Mouse (Mus musculus) heart, embryonic 13.5 days (tissue): ENCODE data around the gene Tmigd3. TPM values are rescaled to one million over a fixed set of nuclear protein-coding genes. Genes with fewer than 3 reads are reported as not detected.
A peak's percentile ranks its signal among the peaks of the same experiment; 100 is the strongest.
"Not testable (repeated sequence)": the region's sequence is repeated elsewhere in the genome, so short reads cannot be mapped to it uniquely, and the experiment has no call there.

ENCODE experiments used
- ATAC-seq: fragments of 200-750 bp; cut with Nextera tagmentation; 2 replicates; pipeline ENCODE4 v1.8.0; 2017; ENCODE audit warnings: moderate TSS enrichment; ENCODE audit not compliant: insufficient number of reproducible peaks, low FRiP score, low TSS enrichment; ENCODE audit errors: extremely low read depth
- H3K27ac ChIP-seq: fragments of 300-500 bp; sonication (generic); replicated peaks from 2 replicates; pipeline ENCODE4 v1.5.1; 2015; ENCODE audit warnings: moderate library complexity, mild to moderate bottlenecking, inconsistent platforms
- H3K27me3 ChIP-seq: fragments of 300-500 bp; sonication (generic); replicated peaks from 2 replicates; pipeline ENCODE4 v1.6.1; 2015; ENCODE audit warnings: mild to moderate bottlenecking, inconsistent platforms
- H3K36me3 ChIP-seq: fragments of 300-500 bp; sonication (generic); 2 replicates; pipeline ENCODE4 v1.6.1; 2015; ENCODE audit warnings: mild to moderate bottlenecking, inconsistent platforms
- H3K4me1 ChIP-seq: fragments of 300-500 bp; sonication (generic); 2 replicates; pipeline ENCODE4 v1.6.1; 2015; ENCODE audit warnings: inconsistent platforms
- H3K4me2 ChIP-seq: fragments of 300-500 bp; sonication (generic); 2 replicates; pipeline ENCODE4 v1.6.1; 2015; ENCODE audit warnings: inconsistent platforms, mild to moderate bottlenecking, moderate library complexity
- H3K4me3 ChIP-seq: fragments of 300-500 bp; sonication (generic); 2 replicates; pipeline ENCODE4 v1.5.1; 2015; ENCODE audit warnings: moderate library complexity, mild to moderate bottlenecking, inconsistent platforms
- H3K9ac ChIP-seq: fragments of 300-500 bp; sonication (generic); 2 replicates; pipeline ENCODE4 v1.6.1; 2015; ENCODE audit warnings: inconsistent platforms, mild to moderate bottlenecking, moderate library complexity
- H3K9me3 ChIP-seq: fragments of 300-500 bp; sonication (generic); 2 replicates; pipeline ENCODE4 v1.6.1; 2016; ENCODE audit warnings: inconsistent platforms
- WGBS: fragments of 180-500 bp; shearing (Covaris S2); methylation state at CpG from one replicate; pipeline ENCODE4 v1.1.7; 2015; ENCODE audit warnings: mixed read lengths; 5-methylcytosine and 5-hydroxymethylcytosine counted together
- polyA plus RNA-seq: library from polyadenylated mRNA; unstranded; fragments of >200 nt; fragmentation: Nextera tagmentation; extraction: Ambion mirVana; gene quantifications from 2 replicates; pipeline ENCODE4 v1.2.1, GENCODE M21; 2015

The Tmigd3 gene
- polyA plus RNA-seq, 1 experiment from 2014 or later, result 0.56 TPM

DNA sequence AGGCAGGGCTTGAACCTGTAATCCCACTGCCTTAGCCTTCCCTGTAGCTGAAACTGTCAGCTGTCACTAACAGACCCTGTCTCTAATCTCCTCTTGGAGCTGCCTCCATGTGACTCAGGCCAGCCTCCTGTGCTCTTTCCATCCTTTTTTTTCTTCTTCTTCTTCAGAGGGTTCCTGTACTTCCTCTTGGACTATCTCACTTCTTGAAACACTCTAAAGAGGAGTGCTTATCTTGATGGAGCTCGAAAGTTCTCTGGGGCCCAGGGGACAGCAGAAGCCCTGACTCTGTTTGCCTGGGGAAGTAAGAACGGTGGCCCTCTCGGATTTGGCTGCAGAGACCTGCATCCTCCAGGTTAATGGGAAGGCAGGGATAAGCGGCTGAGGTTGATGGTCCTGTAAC is 33.5 kb downstream of the Tmigd3 start:
- no peak overlapping the region for H3K4me2 ChIP-seq
- peaks cover 33% of the 10 kb centered on the region for H3K27me3 ChIP-seq
- H3K4me1 ChIP-seq, result peaks cover 15% of the 10 kb centered on the region
- H3K27ac ChIP-seq, result no peak overlapping the region
- no peaks in the 10 kb centered on the region for H3K36me3 ChIP-seq
- H3K9ac ChIP-seq, result no peak overlapping the region
- WGBS, result 40% methylated on average over 4 of the region's 4 CpGs
- no peaks in the 10 kb centered on the region for H3K9me3 ChIP-seq
- H3K4me3 ChIP-seq, result no peak overlapping the region
- ATAC-seq, result no peak

DNA sequence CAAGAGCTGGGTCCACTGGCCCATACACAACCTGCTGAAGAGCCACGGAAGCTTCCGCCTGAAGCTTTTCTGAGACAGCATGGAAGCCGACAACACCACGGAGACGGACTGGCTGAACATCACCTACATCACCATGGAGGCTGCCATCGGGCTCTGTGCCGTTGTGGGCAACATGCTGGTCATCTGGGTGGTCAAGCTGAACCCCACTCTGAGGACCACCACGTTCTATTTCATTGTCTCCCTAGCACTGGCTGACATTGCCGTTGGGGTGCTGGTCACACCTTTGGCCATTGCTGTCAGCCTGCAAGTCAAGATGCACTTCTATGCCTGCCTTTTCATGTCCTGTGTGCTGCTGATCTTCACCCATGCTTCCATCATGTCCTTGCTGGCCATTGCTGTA is 34.0 kb downstream of the Tmigd3 start:
- ATAC-seq, result no peak
- H3K27me3 ChIP-seq, result peaks cover 33% of the 10 kb centered on the region
- H3K36me3 ChIP-seq, result no peaks in the 10 kb centered on the region

DNA sequence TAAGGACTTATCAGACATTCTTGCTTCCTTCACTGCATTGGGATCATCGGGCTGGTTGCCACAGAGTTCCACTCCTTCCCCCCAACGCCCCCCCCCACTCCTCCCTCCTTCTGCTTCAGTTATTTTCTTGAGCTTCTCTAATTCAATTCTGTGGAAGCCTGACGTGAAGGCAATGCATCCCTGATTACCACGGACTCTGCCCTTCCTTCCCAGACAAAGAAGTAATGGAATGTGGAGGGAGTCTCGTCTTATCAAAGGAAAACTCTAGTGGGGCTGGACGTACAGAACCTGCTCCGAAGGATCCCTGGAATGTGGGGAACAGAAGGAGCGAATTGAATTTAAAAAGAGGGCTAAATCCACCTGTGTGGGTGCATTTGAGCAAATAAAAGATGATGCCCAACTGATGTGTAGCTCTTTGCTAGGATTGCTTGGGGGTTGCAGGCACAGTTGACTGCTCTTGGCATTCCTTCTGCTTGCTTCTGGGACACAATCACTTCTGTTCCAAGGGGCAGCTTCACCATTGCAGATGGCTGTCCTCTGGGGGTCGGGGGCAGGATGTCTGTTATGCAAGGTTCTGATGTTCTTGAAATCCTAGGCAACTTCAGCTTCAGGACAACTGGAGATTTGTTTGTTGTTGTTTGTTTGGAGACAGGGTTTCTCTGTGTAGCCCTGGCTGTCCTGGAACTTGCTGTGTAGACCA is 37.4 kb downstream of the Tmigd3 start:
- Histone ChIP-seq H3K27me3 (peaks cover 20% of the 10 kb centered on the region), H3K36me3 (no peaks in the 10 kb centered on the region), H3K4me2 (no peak overlapping the region), H3K27ac (no peak overlapping the region), H3K9me3 (no peaks in the 10 kb centered on the region), H3K4me3 (no peak overlapping the region), H3K4me1 (peaks cover 18% of the 10 kb centered on the region), H3K9ac (no peak overlapping the region)
- WGBS, result 21% methylated on average over 9 of the region's 9 CpGs
- ATAC-seq, result no peak

More for the DNA sequence above, 34.0 kb downstream of the Tmigd3 start:
- H3K4me1 ChIP-seq, result peaks cover 10% of the 10 kb centered on the region
- WGBS, result 88% methylated on average over 9 of the region's 9 CpGs
- no peak overlapping the region for H3K4me3 ChIP-seq
- H3K9me3 ChIP-seq, result no peaks in the 10 kb centered on the region
- H3K4me2 ChIP-seq, result no peak overlapping the region
- H3K9ac ChIP-seq, result no peak overlapping the region
- H3K27ac ChIP-seq, result no peak overlapping the region

DNA sequence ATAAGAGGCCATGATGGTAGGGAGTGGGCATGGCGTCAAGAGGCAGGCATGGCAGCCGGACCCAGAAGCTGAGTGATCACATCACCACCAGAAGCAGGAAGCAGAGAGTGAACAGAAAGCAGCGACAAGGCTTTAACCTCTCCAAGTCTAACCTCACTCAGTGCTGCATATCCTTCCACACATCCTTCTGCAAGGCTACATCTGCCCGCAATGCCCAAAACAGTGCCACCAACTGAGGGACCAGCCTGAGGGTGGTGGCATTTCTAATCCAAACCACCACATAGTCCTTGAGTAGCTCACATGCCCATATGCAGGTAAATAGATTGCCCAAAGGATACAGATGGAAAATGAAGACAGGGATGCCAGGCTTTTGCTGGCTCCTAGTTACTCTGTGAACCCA is 38.3 kb downstream of the Tmigd3 start:
- Histone ChIP-seq H3K4me1 (peaks cover 27% of the 10 kb centered on the region), H3K27ac (no peak overlapping the region), H3K4me3 (no peak overlapping the region), H3K27me3 (peaks cover 20% of the 10 kb centered on the region), H3K36me3 (no peaks in the 10 kb centered on the region), H3K9me3 (no peaks in the 10 kb centered on the region), H3K9ac (no peak overlapping the region), H3K4me2 (no peak overlapping the region)
- no peak for ATAC-seq
- WGBS, result 86% methylated on average over 4 of the region's 4 CpGs

DNA sequence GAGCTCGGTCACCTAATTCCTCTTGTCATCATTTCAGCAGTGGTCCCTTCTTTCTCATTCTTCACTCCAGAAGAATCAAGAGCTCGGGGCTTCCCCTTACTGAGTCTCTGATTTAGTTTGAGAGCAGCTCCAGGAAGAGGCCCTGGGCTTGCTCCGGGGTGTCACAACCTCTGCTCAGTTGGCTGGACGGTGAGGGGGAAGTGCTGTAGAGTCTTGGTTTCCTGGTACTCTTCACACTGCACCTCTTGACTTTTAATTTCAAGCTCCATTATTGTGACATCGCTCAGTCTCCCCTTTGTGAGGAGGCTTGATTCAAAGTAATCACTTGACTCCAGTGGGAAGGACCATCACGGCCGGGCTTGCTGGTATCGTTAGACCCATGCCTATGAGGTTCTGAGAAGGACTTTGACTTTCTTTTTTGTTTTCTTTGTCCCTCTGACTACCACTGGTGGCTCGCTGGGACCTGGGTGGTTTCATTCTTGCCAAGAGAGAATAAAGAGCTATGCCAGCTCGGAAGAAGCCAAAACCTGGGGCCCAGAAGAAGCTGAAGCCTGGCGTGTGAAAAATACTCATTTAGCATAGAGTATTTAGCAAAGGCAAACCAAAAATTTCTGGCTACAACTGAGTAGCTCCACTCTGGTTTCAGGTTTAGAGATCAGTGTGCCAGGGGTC is 40.0 kb downstream of the Tmigd3 start:
- no peak for ATAC-seq
- H3K36me3 ChIP-seq, result no peaks in the 10 kb centered on the region
- no peak overlapping the region for H3K27ac ChIP-seq
- H3K9ac ChIP-seq, result no peak overlapping the region
- no peak overlapping the region for H3K4me3 ChIP-seq
- H3K4me1 ChIP-seq, result peaks cover 40% of the 10 kb centered on the region
- H3K4me2 ChIP-seq, result no peak overlapping the region
- H3K9me3 ChIP-seq, result no peaks in the 10 kb centered on the region
- WGBS, result 67% methylated on average over 11 of the region's 11 CpGs
- H3K27me3 ChIP-seq, result peaks cover 16% of the 10 kb centered on the region

DNA sequence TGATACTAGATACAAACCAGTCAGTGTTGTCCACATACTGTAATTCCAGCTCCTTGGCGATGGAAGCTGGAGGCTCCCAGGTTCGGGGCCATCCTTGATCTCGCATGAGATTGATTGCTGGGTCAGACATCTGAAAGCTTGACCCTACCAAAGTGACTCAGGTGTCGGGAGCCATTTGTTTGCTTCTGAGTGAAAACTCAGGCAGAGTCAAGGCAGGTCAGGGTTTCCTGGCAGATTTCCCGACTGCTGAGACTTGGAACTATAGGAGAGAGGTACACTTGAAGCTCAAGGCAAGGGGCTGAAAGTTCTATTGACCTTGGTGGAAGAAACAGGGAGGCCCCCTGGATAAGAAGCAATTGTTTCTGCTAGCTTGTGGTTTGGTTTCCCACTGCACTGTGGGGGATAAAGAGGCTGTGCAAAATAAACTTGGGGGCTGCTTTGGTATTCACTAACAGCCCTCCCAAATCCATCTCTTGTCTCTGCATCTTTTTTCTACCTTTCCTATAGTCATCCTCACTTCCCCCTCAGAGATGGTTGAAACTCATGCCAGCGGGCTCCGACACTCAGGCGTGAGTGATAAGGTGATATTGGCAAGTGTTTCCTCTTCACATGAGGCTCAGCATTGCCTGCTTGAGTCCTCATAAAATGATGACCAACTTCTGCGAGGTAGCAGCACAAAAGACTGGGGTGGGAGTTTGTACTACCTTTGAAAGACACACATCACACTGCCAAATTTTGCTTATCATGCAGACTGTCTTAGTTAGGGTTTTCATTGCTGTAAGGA is 41.6 kb downstream of the Tmigd3 start:
- ATAC-seq, result no peak
- Histone ChIP-seq H3K27me3 (peaks cover 16% of the 10 kb centered on the region), H3K9me3 (no peaks in the 10 kb centered on the region), H3K4me3 (no peak overlapping the region), H3K27ac (no peak overlapping the region), H3K36me3 (no peaks in the 10 kb centered on the region), H3K4me2 (no peak overlapping the region), H3K9ac (no peak overlapping the region), H3K4me1 (peaks cover 41% of the 10 kb centered on the region)
- 56% methylated on average over 9 of the region's 9 CpGs for WGBS

DNA sequence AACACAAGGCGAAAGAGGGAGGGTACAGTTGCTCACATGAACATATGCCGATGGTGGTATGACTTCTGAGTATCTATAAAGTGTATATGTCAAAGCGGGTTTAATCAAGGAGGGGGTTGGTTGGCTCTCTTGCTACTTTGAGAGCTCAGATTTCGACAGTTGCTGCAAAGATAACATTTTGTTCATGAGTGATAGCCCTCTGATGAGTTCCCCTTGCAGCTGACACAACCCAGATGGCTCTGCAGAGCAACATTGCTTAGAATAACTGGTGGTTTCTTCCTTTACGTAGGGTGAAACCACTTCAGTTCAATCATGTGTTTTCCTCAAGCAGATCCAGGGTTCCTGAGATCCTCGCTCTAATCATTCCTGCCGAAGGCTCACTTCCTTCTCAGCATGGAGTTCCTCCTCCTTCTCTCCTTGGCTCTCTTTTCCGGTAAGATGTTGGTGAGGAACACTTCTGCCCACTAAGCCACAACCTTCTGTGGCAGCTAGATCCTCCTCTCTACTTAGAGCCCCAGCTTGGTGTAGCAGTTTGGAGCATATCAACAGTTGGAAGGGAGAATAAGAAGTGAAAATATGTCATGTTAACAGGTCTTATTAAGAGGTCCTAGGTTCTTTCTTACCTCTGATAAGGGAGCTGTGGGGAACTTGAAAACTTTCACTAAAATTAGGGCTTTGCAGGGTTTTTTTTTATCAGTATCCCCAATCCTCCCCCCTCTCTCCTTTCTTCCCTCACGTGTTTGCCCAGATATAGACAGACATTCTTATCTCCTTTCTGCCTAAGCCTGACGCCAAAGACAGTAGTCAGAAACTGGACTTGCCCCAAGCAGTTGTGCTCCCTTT is 43.4 kb downstream of the Tmigd3 start:
- Histone ChIP-seq H3K9ac (no peak overlapping the region), H3K9me3 (no peaks in the 10 kb centered on the region), H3K4me1 (peaks cover 43% of the 10 kb centered on the region), H3K4me3 (no peak overlapping the region), H3K36me3 (no peaks in the 10 kb centered on the region), H3K27ac (peak overlapping the region; percentile 55), H3K27me3 (peaks cover 13% of the 10 kb centered on the region), H3K4me2 (peak overlapping the region; percentile 33)
- no peak for ATAC-seq
- 10% methylated on average over 10 of the region's 10 CpGs for WGBS

DNA sequence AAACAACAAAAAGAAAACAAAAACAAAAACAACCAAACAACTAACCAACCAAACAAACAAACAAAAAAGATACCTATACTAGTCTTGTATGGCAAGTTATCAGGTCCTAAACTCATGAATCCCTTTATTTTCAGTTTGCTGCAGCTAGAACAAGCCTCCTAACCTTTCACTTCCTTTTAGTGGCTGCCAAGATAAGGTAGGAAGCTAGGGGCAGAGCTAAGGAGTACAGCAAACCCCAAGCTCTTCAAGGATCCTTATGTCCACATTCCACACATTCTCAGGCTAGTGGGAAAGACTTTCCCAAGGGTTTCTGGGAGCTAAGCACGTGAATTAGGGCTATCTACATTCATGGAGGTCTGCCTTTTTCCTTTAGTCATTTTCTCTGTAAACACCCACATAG is 44.6 kb downstream of the Tmigd3 start:
- peaks cover 8% of the 10 kb centered on the region for H3K27me3 ChIP-seq
- no peaks in the 10 kb centered on the region for H3K9me3 ChIP-seq
- H3K4me3 ChIP-seq, result no peak overlapping the region
- H3K27ac ChIP-seq, result no peak overlapping the region
- 15% methylated on average over 1 of the region's 1 CpGs for WGBS
- H3K36me3 ChIP-seq, result no peaks in the 10 kb centered on the region
- no peak overlapping the region for H3K9ac ChIP-seq
- ATAC-seq, result no peak
- H3K4me2 ChIP-seq, result no peak overlapping the region
- H3K4me1 ChIP-seq, result peaks cover 43% of the 10 kb centered on the region

DNA sequence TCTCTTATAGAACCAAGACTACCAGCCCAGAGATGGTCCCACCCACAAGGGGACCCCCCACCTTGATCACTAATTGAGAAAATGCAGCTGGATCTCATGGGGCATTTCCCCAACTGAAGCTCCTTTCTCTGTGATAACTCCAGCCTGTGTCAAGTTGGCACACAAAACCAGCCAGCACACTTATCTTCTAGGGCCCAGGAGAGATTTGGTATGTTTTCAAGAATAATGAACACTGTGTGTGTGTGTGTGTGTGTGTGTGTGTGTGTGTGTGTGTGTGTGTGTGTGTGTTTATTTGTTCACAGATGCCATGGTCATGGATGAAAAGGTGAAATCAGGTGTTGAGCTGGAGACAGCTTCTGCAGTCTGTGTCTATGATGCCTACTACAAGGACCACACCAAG is 45.8 kb downstream of the Tmigd3 start:
- not testable (repeated sequence) for H3K36me3 ChIP-seq, H3K4me2 ChIP-seq, H3K27me3 ChIP-seq, H3K9ac ChIP-seq, ATAC-seq, H3K9me3 ChIP-seq, H3K4me3 ChIP-seq, H3K27ac ChIP-seq
- H3K4me1 ChIP-seq, result peaks cover 43% of the 10 kb centered on the region

DNA sequence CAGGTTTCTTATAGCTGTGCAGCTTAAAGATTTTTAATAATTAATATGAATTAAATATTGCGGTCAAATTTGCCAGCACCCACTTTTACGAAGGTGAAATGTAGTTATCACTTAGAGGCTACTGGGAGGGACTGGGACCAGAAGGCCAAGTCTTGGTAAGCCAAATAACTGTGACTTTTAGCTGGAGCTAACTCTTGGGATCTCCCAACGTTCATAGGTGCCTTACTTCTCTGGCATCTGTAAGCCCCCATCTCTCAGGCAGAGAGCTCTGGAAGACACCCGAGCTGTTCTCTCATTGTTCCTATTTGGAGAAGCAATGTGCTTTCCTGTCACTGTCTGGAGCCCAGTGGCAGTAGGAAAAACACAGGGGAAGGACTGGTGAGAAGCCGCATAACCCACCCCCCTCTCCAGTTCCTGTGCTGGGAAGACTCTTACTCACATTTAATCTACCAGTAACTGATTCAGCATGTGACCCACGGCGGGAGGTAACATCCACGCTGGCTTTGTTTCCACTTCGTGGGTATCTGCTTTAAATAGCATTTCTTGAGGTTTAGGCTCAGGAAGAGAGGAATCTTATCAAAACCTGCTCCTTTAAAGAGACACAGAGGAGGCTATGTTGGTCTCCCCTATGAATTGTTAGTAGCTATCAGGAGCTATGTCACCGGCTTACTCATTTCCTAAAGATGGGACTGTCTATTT is 47.1 kb downstream of the Tmigd3 start:
- H3K27ac ChIP-seq, result peak overlapping the region; percentile 26; the same call in 1 of the 2 replicates

More for the DNA sequence above, 47.1 kb downstream of the Tmigd3 start:
- peaks cover 35% of the 10 kb centered on the region for H3K4me1 ChIP-seq
- H3K4me2 ChIP-seq, result no peak overlapping the region
- H3K4me3 ChIP-seq, result no peak overlapping the region
- no peak overlapping the region for H3K9ac ChIP-seq
- no peak for ATAC-seq
- H3K27me3 ChIP-seq, result no peaks in the 10 kb centered on the region
- 37% methylated on average over 10 of the region's 10 CpGs for WGBS
- H3K36me3 ChIP-seq, result no peaks in the 10 kb centered on the region
- H3K9me3 ChIP-seq, result no peaks in the 10 kb centered on the region
